Comparison of ENCODE assay signal across 8 mouse cellular contexts in the genomic region with DNA sequence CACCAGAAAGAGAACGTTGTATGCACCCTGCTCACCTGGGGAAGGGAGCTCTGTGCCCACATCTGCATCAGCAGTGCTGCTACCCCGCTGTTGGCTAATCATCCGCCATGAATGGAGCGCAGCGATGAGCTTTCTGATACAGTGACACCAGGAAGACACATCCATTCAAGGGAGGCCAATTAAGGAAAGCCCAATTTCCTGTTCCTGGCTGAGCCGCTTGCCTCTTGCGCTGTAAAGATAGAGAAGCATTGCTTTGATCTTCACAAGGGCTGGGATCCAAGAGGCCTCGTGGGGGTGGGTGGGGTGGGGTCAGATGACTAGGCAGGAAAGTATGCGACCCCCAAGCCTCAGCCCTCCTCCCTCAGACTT. TPM values are rescaled to one million over a fixed set of nuclear protein-coding genes. Genes with fewer than 3 reads are reported as not detected.
DNase-seq lines count a peak whose midpoint lies in the region; ATAC-seq and TF ChIP-seq lines count a peak whose summit lies in the region.

No protein-coding gene starts in this region.

- intact Hi-C loops in left cerebral cortex, postnatal 10 days (cut with DNase I) = no loop called here

- 0 out of 2 replicates have a peak overlapping the region, but pooled peaks have one; percentile 48 for H3K9ac ChIP-seq in limb, embryonic 13.5 days
- no peak overlapping the region for H3K9ac ChIP-seq in stomach, postnatal 0 days (ENCODE audit: low read length)

- H3K27ac ChIP-seq in cerebellum, adult 2 months (ENCODE audit: insufficient read depth, low read length) = peak overlapping the region; percentile 45
- H3K27ac ChIP-seq in thymus, adult 2 months (ENCODE audit: control insufficient read depth, insufficient read depth, low read length) = no peak overlapping the region
- H3K27ac ChIP-seq in limb, embryonic 13.5 days = peak overlapping the region; percentile 72; the same call in 1 of the 2 replicates
- peak overlapping the region; percentile 59 for H3K27ac ChIP-seq in stomach, postnatal 0 days (replicated peaks)

- no peak overlapping the region for H3K4me3 ChIP-seq in cerebellum, adult 2 months (replicated peaks; ENCODE audit: insufficient read depth, low read depth, low read length)
- no peak overlapping the region for H3K4me3 ChIP-seq in thymus, adult 2 months (ENCODE audit: control insufficient read depth, insufficient read depth, low read length)
- H3K4me3 ChIP-seq in limb, embryonic 13.5 days = no peak overlapping the region
- H3K4me3 ChIP-seq in stomach, postnatal 0 days (ENCODE audit: low read depth, low read length) = no peak overlapping the region

- 28% methylated on average over 9 of the region's 9 CpGs for WGBS in cerebellum, adult 2 months
- WGBS in thymus, adult 2 months = 6% methylated on average over 9 of the region's 9 CpGs
- WGBS in limb, embryonic 13.5 days = 6% methylated on average over 9 of the region's 9 CpGs
- 19% methylated on average over 9 of the region's 9 CpGs for WGBS in stomach, postnatal 0 days

- TF ChIP-seq EP300 in stomach, postnatal 0 days (optimal IDR thresholded peaks at IDR 0.05) = no peak

- no peaks in the 10 kb centered on the region for H3K9me3 ChIP-seq in limb, embryonic 13.5 days
- H3K9me3 ChIP-seq in stomach, postnatal 0 days (ENCODE audit: control insufficient read depth, low read length) = no peaks in the 10 kb centered on the region

- TF ChIP-seq CTCF in cerebellum, adult 2 months (IDR thresholded peaks at IDR 0.05; ENCODE audit: borderline replicate concordance, insufficient read depth, low read depth, low read length) = no peak
- no peak for TF ChIP-seq CTCF in thymus, adult 2 months (IDR thresholded peaks at IDR 0.05; ENCODE audit: borderline replicate concordance, control insufficient read depth, extremely low read depth, insufficient read depth, low read length, poor library complexity)
- TF ChIP-seq CTCF in stomach, postnatal 0 days (IDR thresholded peaks at IDR 0.05; ENCODE audit: low read depth) = no peak

- peak overlapping the region; percentile 37 for H3K4me2 ChIP-seq in limb, embryonic 13.5 days (replicated peaks)
- H3K4me2 ChIP-seq in stomach, postnatal 0 days (replicated peaks; ENCODE audit: low read depth) = peak overlapping the region; percentile 14; the same call in 1 of the 2 replicates

- no peak for DNase-seq in cerebellum, adult 2 months
- DNase-seq in cerebellum, adult 18-20 months = no peak
- DNase-seq in thymus, postnatal 14 days = peak; percentile 34
- DNase-seq in thymus, adult 2 months = no peak
- DNase-seq in stomach, postnatal 0 days (ENCODE audit: low spot score) = no peak
- no peak for DNase-seq in left cerebral cortex, postnatal 10 days (ENCODE audit: extremely low spot score in 1 of 2, low spot score in 2 of 2)
- DNase-seq in adrenal gland, postnatal 25 days = no peak

- ATAC-seq in limb, embryonic 13.5 days (ENCODE audit: low FRiP score, low read depth) = no peak
- 0 out of 2 replicates have a peak, but pooled peaks have one; percentile 6 for ATAC-seq in stomach, postnatal 0 days (ENCODE audit: low FRiP score, low TSS enrichment)

- no peak for TF ChIP-seq POLR2A in cerebellum, adult 2 months (IDR thresholded peaks at IDR 0.05; ENCODE audit: borderline replicate concordance, insufficient read depth, low read length)
- no peak for TF ChIP-seq POLR2A in thymus, adult 2 months (IDR thresholded peaks at IDR 0.05; ENCODE audit: control insufficient read depth, extremely low read depth, insufficient read depth, low read length, poor library complexity)

- no peaks in the 10 kb centered on the region for H3K36me3 ChIP-seq in thymus, adult 2 months (ENCODE audit: control insufficient read depth, insufficient read depth, low read length)
- H3K36me3 ChIP-seq in limb, embryonic 13.5 days = peaks cover 5% of the 10 kb centered on the region
- no peaks in the 10 kb centered on the region for H3K36me3 ChIP-seq in stomach, postnatal 0 days (ENCODE audit: control insufficient read depth, insufficient read depth, low read length)

- no peaks in the 10 kb centered on the region for H3K27me3 ChIP-seq in cerebellum, adult 2 months (ENCODE audit: control insufficient read depth, insufficient read depth, low read length)
- no peaks in the 10 kb centered on the region for H3K27me3 ChIP-seq in thymus, adult 2 months (ENCODE audit: control insufficient read depth, insufficient read depth, low read length)
- no peaks in the 10 kb centered on the region for H3K27me3 ChIP-seq in limb, embryonic 13.5 days
- H3K27me3 ChIP-seq in stomach, postnatal 0 days (ENCODE audit: control insufficient read depth, insufficient read depth, low read length) = no peaks in the 10 kb centered on the region

- H3K4me1 ChIP-seq in cerebellum, adult 2 months (ENCODE audit: control insufficient read depth, insufficient read depth, low read length) = peaks cover 66% of the 10 kb centered on the region
- H3K4me1 ChIP-seq in thymus, adult 2 months (replicated peaks; ENCODE audit: control insufficient read depth, insufficient read depth, low read length) = peaks cover 35% of the 10 kb centered on the region
- H3K4me1 ChIP-seq in limb, embryonic 13.5 days = peaks cover 32% of the 10 kb centered on the region
- H3K4me1 ChIP-seq in stomach, postnatal 0 days (replicated peaks; ENCODE audit: control insufficient read depth, insufficient read depth) = peaks cover 9% of the 10 kb centered on the region

RNA-seq across cellular contexts. Expression of a gene that starts 55.8 kb away (rescaled TPM):
- polyA plus RNA-seq in cerebellum, adult 2 months (2012; rRNA removed) = 36.0 and 40.4 TPM in 2 replicates
- polyA plus RNA-seq in thymus, adult 2 months (2012; rRNA removed) = 35.1 and 37.1 TPM in 2 replicates
- 15.0 and 15.3 TPM in 2 replicates for polyA plus RNA-seq in limb, embryonic 13.5 days (2015; fragmentation: Nextera tagmentation; extraction: Ambion mirVana)
- 11.1 and 11.4 TPM in 2 replicates for polyA plus RNA-seq in stomach, postnatal 0 days (2015; fragmentation: Nextera tagmentation; extraction: Ambion mirVana)
- total RNA-seq in left cerebral cortex, postnatal 10 days (2021) = 10 to 100 TPM; 38.3 to 41.4 TPM
- 10.1 and 17.4 TPM in 2 replicates for total RNA-seq in adrenal gland, postnatal 25 days (2021)
